Mouse (Mus musculus) liver, embryonic 14.5 days (tissue): ENCODE results near the gene Catsper3.

Experiments used
- CTCF ChIP-seq: IDR thresholded peaks from 2 replicates; pipeline ENCODE4 v1.5.1; 2016; ENCODE audit warnings: antibody characterized with exemption, low read depth, control low read depth
- EP300 ChIP-seq: IDR thresholded peaks from 2 replicates; pipeline ENCODE4 v1.6.1; 2016; ENCODE audit warnings: antibody characterized with exemption, low read depth

DNA sequence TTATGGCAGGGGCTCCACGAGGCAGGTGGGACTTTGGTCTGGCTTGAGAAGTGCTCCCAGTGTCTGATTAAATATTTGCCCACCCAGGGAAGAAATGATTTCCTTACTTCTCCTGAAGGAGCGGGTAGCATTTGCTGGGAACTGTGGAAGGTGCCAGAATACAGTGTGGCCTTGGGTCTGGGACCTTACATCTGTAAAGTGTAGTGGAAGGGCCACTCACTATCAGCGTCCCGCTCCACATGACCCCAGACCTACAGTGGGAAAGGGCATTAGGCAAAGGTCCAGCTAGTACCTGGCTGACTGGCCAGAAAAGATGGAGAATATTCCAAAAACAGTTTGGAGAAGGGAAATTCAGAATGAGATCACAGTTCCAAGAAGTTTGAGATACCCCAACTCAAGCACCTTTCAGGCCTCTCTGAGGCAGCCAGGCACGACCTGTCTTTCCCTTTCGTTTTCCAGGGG, 43.3 kb downstream of the Catsper3 start:
- TF ChIP-seq CTCF = no peak
- TF ChIP-seq EP300 = no peak
